Mouse (Mus musculus) myocyte (in vitro differentiated cells): ENCODE results near the gene Gon4l. TPM values are rescaled to one million over a fixed set of nuclear protein-coding genes. Genes with fewer than 3 reads are reported as not detected.
"Not testable (repeated sequence)": the region's sequence is repeated elsewhere in the genome, so short reads cannot be mapped to it uniquely, and the experiment has no call there.

Experiments
- H3K27me3 ChIP-seq: one replicate; pipeline ENCODE4 v1.6.1; 2011; ENCODE audit not compliant: control insufficient read depth, insufficient read depth, insufficient read length
- H3K36me3 ChIP-seq: one replicate; pipeline ENCODE4 v1.6.1; 2011; ENCODE audit not compliant: control insufficient read depth, insufficient read depth
- H3K4me2 ChIP-seq: one replicate; pipeline ENCODE4 v1.6.1; 2011; ENCODE audit warnings: low read depth, control low read depth
- H3K4me3 ChIP-seq: one replicate; pipeline ENCODE4 v1.5.1; 2011; ENCODE audit warnings: mild to moderate bottlenecking, control low read depth, moderate library complexity
- H3K79me2 ChIP-seq: one replicate; pipeline ENCODE4 v1.6.1; 2011; ENCODE audit not compliant: control insufficient read depth, insufficient read depth
- H3ac ChIP-seq: one replicate; pipeline ENCODE4 v1.6.1; 2011; ENCODE audit not compliant: control insufficient read depth, insufficient read length
- CEBPB ChIP-seq: IDR thresholded peaks from 2 replicates; pipeline ENCODE4 v1.6.1; 2011; ENCODE audit warnings: mild to moderate bottlenecking, moderate library complexity; ENCODE audit not compliant: poor library complexity, insufficient read depth, severe bottlenecking
- E2F4 ChIP-seq: IDR thresholded peaks from one replicate; pipeline ENCODE4 v1.6.1; 2011; ENCODE audit warnings: mild to moderate bottlenecking, control low read depth, moderate library complexity; ENCODE audit not compliant: insufficient read depth
- MAX ChIP-seq: IDR thresholded peaks from one replicate; pipeline ENCODE4 v1.6.1; 2011; ENCODE audit warnings: low read depth, mild to moderate bottlenecking, control low read depth
- MYOD1 ChIP-seq, 3 experiments: IDR thresholded peaks; one replicate each; pipeline ENCODE4 v1.6.1; 2011; ENCODE audit warnings: control low read depth in 2 of 3, low read depth in 2 of 3, mild to moderate bottlenecking in 2 of 3, moderate library complexity in 1 of 3; ENCODE audit not compliant: insufficient read length in 2 of 3, control insufficient read depth in 1 of 3
- MYOG ChIP-seq, 3 experiments: IDR thresholded peaks; one replicate each; pipeline ENCODE4 v1.6.1; 2011; ENCODE audit warnings: control low read depth in 2 of 3, low read depth in 2 of 3, mild to moderate bottlenecking in 2 of 3; ENCODE audit not compliant: insufficient read length in 2 of 3, control insufficient read depth in 1 of 3, insufficient read depth in 1 of 3
- POLR2A ChIP-seq: IDR thresholded peaks from one replicate; pipeline ENCODE4 v1.6.1; 2011; ENCODE audit warnings: low read depth, mild to moderate bottlenecking, control low read depth, moderate library complexity; ENCODE audit not compliant: insufficient read length
- POLR2AphosphoS2 ChIP-seq: IDR thresholded peaks from one replicate; pipeline ENCODE4 v1.6.1; 2011; ENCODE audit warnings: low read depth, control low read depth; ENCODE audit not compliant: insufficient read length
- REST ChIP-seq: IDR thresholded peaks from one replicate; pipeline ENCODE4 v1.6.1; 2011; ENCODE audit warnings: mild to moderate bottlenecking, control low read depth, moderate library complexity; ENCODE audit not compliant: insufficient read depth, insufficient read length
- SRF ChIP-seq: IDR thresholded peaks from one replicate; pipeline ENCODE4 v1.6.1; 2011; ENCODE audit warnings: low read depth; ENCODE audit not compliant: control insufficient read depth, insufficient read length
- TCF12 ChIP-seq: IDR thresholded peaks from one replicate; pipeline ENCODE4 v1.6.1; 2011; ENCODE audit warnings: mild to moderate bottlenecking, control low read depth; ENCODE audit not compliant: poor library complexity, insufficient read depth, severe bottlenecking
- TCF3 ChIP-seq: IDR thresholded peaks from one replicate; pipeline ENCODE4 v1.6.1; 2011; ENCODE audit warnings: low read depth, control low read depth; ENCODE audit not compliant: insufficient read length
- USF1 ChIP-seq: IDR thresholded peaks from one replicate; pipeline ENCODE4 v1.6.1; 2011; ENCODE audit warnings: low read depth, mild to moderate bottlenecking, control low read depth, moderate library complexity
- polyA plus RNA-seq: library from polyadenylated mRNA; unstranded; fragments of >200 nt; fragmentation: generic; extraction: Trizol; gene quantifications from one replicate; pipeline ENCODE4 v1.2.1, GENCODE M21; 2012; ENCODE audit warnings: missing spikeins

Gene Gon4l
- polyA plus RNA-seq, 1 experiment, result 11.7 TPM

DNA sequence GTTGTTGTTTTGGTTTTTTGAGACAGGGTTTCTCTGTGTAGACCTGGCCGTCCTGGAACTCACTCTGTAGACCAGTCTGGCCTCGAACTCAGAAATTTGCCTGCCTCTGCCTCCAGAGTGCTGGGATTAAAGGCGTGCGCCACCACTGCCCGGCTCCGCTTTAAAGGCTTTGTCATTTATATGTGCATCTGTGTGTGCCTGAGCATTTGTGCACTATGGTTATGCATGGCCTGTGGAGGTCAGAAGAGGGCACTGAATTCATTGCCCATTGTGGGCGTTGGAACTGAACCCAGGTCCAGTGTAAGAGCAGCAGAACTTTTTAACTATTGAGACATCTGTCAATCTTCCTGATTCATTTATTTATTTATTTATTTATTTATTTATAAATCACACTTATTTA, 58.0 kb downstream of the Gon4l start:
- not testable (repeated sequence) for H3ac ChIP-seq, H3K79me2 ChIP-seq, H3K27me3 ChIP-seq, H3K4me3 ChIP-seq, H3K36me3 ChIP-seq, H3K4me2 ChIP-seq

DNA sequence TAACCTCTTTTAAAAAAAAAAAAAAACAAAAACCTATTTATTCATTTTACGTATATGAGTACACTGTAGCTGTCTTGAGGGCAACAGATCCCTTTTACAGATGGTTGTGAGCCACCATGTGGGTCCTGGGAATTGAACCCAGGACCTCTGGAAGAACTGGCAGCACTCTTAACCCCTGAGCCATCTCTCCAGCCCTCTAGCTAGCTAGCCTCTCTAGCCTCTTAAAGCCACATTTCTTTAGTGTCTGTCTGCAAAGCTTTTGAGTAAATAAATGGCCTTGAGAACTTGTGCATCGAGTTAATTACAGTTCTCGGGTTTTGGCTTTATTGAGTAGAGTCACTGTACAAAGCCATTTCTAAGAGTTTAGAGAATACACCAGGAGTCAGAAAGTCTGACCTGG, 69.8 kb downstream of the Gon4l start:
- Histone ChIP-seq H3K79me2 (no peaks in the 10 kb centered on the region), H3K4me3 (no peak overlapping the region), H3K27me3 (no peaks in the 10 kb centered on the region), H3ac (no peak overlapping the region), H3K4me2 (no peak overlapping the region), H3K36me3 (peaks cover 35% of the 10 kb centered on the region)
- no peak for TF ChIP-seq REST
- TF ChIP-seq MAX, result no peak
- no peak for TF ChIP-seq MYOG (IDR thresholded peaks at IDR 0.05; ENCODE audit: control insufficient read depth in 1 of 3, insufficient read depth in 1 of 3, insufficient read length in 2 of 3, low read depth in 2 of 3)
- TF ChIP-seq MYOD1 (IDR thresholded peaks at IDR 0.05; ENCODE audit: control insufficient read depth in 1 of 3, insufficient read length in 2 of 3, low read depth in 2 of 3), result no peak
- no peak for TF ChIP-seq CEBPB
- TF ChIP-seq POLR2AphosphoS2, result no peak
- no peak for TF ChIP-seq USF1
- TF ChIP-seq SRF, result no peak
- TF ChIP-seq POLR2A, result no peak
- no peak for TF ChIP-seq E2F4
- TF ChIP-seq TCF12, result no peak
- TF ChIP-seq TCF3, result no peak

DNA sequence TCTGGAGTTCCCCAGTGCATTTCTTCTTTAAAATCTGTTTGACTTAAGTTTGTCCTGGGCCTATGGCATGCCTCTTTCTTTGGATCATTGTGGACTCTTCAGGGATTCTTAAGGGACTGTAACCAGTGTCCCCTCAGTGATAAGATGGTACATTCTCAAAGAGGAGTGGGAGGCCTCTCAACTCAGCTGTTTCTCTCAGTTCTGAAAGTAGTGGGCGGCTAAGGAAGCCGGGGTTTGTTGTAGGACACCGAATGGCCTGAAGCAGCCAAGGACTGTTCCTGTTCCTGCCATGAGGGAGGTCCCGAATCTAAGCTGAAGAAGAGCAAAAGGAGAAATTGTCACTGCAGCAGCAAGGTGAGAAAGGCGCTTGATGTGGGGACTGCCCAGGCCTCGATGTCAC, 70.2 kb downstream of the Gon4l start:
- no peaks in the 10 kb centered on the region for H3K27me3 ChIP-seq
- TF ChIP-seq POLR2A (no peak), USF1 (no peak), SRF (no peak), MYOG (IDR thresholded peaks at IDR 0.05; ENCODE audit: control insufficient read depth in 1 of 3, insufficient read depth in 1 of 3, insufficient read length in 2 of 3, low read depth in 2 of 3) (no peak), POLR2AphosphoS2 (no peak), MAX (no peak)
- H3K36me3 ChIP-seq, result peaks cover 36% of the 10 kb centered on the region
- no peaks in the 10 kb centered on the region for H3K79me2 ChIP-seq
- H3K4me3 ChIP-seq, result no peak overlapping the region
- H3ac ChIP-seq, result no peak overlapping the region
- no peak overlapping the region for H3K4me2 ChIP-seq

DNA sequence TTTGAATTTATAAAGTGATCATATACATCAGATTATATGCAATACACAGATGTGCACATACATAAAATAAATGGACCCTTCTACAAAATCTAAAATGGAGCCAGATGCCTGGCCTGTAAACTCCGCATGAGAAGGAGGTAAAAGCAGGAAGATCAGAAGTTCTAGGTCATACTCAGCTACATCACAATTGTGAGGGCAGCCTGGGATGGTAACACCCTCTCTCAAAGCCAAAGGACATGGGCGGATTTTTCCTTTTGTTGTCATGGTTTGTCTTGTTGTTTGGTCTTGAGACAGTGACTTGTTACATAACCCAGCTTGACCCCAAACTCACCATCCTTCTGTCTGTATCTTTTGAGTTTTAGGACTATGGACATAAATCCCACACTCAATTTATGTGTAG, 70.7 kb downstream of the Gon4l start:
- H3K4me2 ChIP-seq, result no peak overlapping the region
- TF ChIP-seq REST, result no peak
- no peaks in the 10 kb centered on the region for H3K27me3 ChIP-seq
- H3K79me2 ChIP-seq, result no peaks in the 10 kb centered on the region
- no peak overlapping the region for H3K4me3 ChIP-seq
- H3ac ChIP-seq, result no peak overlapping the region
- peaks cover 34% of the 10 kb centered on the region for H3K36me3 ChIP-seq

DNA sequence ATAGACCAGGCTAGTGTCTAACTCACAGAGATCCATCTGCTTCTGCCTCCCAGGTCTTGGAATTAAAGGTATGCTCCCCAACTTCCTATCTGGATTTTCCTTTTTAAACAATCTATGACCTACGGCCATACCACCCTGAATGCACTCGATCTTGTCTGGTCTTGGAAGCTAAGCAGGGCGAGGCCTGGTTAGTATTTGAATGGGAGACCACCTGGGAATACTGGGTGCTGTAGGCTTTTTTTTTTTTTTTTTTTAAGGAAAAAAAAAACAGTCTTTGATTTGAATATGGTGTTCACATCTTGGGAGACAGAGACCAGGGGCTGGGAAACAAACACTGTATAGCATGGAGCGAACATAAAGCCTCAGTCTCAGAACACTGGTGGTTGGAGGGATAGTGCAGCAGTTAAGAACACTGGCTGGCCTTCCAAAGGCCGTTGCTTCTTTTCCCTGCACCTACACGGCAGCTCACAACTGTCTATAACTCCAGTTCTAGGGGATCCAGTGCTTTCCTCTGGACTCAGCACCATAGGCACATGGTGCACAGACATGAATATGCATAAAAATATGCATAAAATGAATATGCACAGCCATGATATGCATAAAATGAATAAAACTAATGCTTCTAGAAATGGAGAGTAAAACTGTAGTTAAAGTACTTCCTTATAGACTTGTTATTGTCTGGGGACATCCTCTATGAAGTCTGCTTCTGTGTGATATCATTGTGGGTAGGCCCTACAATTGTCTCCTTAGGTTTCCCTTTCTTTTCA, 71.5 kb downstream of the Gon4l start:
- Histone ChIP-seq H3ac (no peak overlapping the region), H3K27me3 (no peaks in the 10 kb centered on the region), H3K36me3 (peaks cover 30% of the 10 kb centered on the region), H3K4me2 (no peak overlapping the region), H3K79me2 (no peaks in the 10 kb centered on the region), H3K4me3 (no peak overlapping the region)
- TF ChIP-seq REST (no peak), POLR2A (no peak)

DNA sequence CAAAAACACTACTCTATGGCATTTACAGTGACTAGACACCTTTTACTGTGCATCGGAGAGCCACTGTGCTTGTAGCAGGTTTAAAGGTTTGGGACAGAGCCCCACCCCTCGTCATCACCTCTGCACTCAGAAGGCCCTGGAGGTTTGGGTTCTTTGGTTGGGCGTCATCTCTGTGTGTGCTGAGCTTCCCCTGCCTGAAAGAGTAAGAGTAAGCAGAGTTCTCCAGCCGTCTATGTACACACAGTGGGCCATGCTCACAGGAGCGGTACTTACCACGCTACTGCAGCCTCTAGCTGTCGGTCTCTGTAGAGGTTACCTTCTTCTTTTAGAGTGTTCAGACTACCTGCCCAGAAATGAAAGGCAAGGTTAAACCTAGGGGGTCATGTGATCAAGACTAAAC, 77.6 kb downstream of the Gon4l start:
- Histone ChIP-seq H3K4me3 (peak overlapping the region; percentile 71), H3K4me2 (peak overlapping the region; percentile 87), H3ac (no peak overlapping the region), H3K27me3 (no peaks in the 10 kb centered on the region), H3K36me3 (peaks cover 7% of the 10 kb centered on the region), H3K79me2 (peaks cover 10% of the 10 kb centered on the region)
- TF ChIP-seq TCF12 (no peak), TCF3 (no peak), CEBPB (no peak), E2F4 (no peak), POLR2A (no peak), MAX (no peak), POLR2AphosphoS2 (no peak), REST (no peak), USF1 (no peak), MYOD1 (IDR thresholded peaks at IDR 0.05; ENCODE audit: control insufficient read depth in 1 of 3, insufficient read length in 2 of 3, low read depth in 2 of 3) (no peak), MYOG (IDR thresholded peaks at IDR 0.05; ENCODE audit: control insufficient read depth in 1 of 3, insufficient read depth in 1 of 3, insufficient read length in 2 of 3, low read depth in 2 of 3) (no peak), SRF (no peak)
